Mouse (Mus musculus) intestine, embryonic 15.5 days (tissue): ENCODE data around the gene Thap2. TPM values are rescaled to one million over a fixed set of nuclear protein-coding genes. Genes with fewer than 3 reads are reported as not detected.
A peak's percentile ranks its signal among the peaks of the same experiment; 100 is the strongest.

Experiments used
- ATAC-seq: fragments of 200-750 bp; cut with Nextera tagmentation; 2 replicates; pipeline ENCODE4 v1.8.0; 2017; ENCODE audit warnings: moderate TSS enrichment, moderate library complexity
- H3K27ac ChIP-seq: fragments of 300-500 bp; sonication (generic); 2 replicates; pipeline ENCODE4 v1.5.1; 2015; ENCODE audit warnings: mild to moderate bottlenecking, inconsistent platforms
- H3K27me3 ChIP-seq: fragments of 300-500 bp; sonication (generic); replicated peaks from 2 replicates; pipeline ENCODE4 v1.6.1; 2015; ENCODE audit warnings: inconsistent platforms
- H3K36me3 ChIP-seq: fragments of 300-500 bp; sonication (generic); 2 replicates; pipeline ENCODE4 v1.6.1; 2015; ENCODE audit warnings: inconsistent platforms
- H3K4me1 ChIP-seq: fragments of 300-500 bp; sonication (generic); replicated peaks from 2 replicates; pipeline ENCODE4 v1.6.1; 2015; ENCODE audit warnings: inconsistent platforms
- H3K4me2 ChIP-seq: fragments of 300-500 bp; sonication (generic); replicated peaks from 2 replicates; pipeline ENCODE4 v1.6.1; 2015; ENCODE audit warnings: mild to moderate bottlenecking, inconsistent platforms
- H3K4me3 ChIP-seq: fragments of 300-500 bp; sonication (generic); replicated peaks from 2 replicates; pipeline ENCODE4 v1.5.1; 2015; ENCODE audit warnings: inconsistent platforms
- H3K9ac ChIP-seq: fragments of 300-500 bp; sonication (generic); 2 replicates; pipeline ENCODE4 v1.6.1; 2015; ENCODE audit warnings: inconsistent platforms
- H3K9me3 ChIP-seq: fragments of 300-500 bp; sonication (generic); 2 replicates; pipeline ENCODE4 v1.6.1; 2016; ENCODE audit warnings: inconsistent platforms
- WGBS: fragments of 180-500 bp; shearing (Covaris S2); methylation state at CpG from one replicate; pipeline ENCODE4 v1.1.7; 2015; 5-methylcytosine and 5-hydroxymethylcytosine counted together
- polyA plus RNA-seq: library from polyadenylated mRNA; unstranded; fragments of >200 nt; fragmentation: Nextera tagmentation; extraction: Ambion mirVana; gene quantifications from 2 replicates; pipeline ENCODE4 v1.2.1, GENCODE M21; 2015

Thap2 gene
- polyA plus RNA-seq, 1 experiment from 2014 or later, result 22.2 TPM

GRCm38 (mm10) chr10:115323295-115323694 lies 60.9 kb downstream of the Thap2 start:
- WGBS, result 11% methylated on average over 6 of the region's 6 CpGs
- no peak overlapping the region for H3K4me3 ChIP-seq

GRCm38 (mm10) chr10:115321317-115322035 lies 62.8 kb downstream of the Thap2 start:
- WGBS, result 84% methylated on average over 5 of the region's 5 CpGs
- Histone ChIP-seq H3K9ac (no peak overlapping the region), H3K9me3 (no peaks in the 10 kb centered on the region), H3K27me3 (no peaks in the 10 kb centered on the region), H3K4me1 (no peaks in the 10 kb centered on the region), H3K4me3 (no peak overlapping the region), H3K36me3 (no peaks in the 10 kb centered on the region), H3K27ac (no peak overlapping the region), H3K4me2 (no peak overlapping the region)
- no peak for ATAC-seq

More at GRCm38 (mm10) chr10:115323295-115323694, 60.9 kb downstream of the Thap2 start:
- H3K4me2 ChIP-seq, result no peak overlapping the region
- H3K27me3 ChIP-seq, result no peaks in the 10 kb centered on the region
- no peak overlapping the region for H3K27ac ChIP-seq
- peak; percentile 49; the same call in 1 of the 2 replicates for ATAC-seq
- H3K4me1 ChIP-seq, result no peaks in the 10 kb centered on the region
- H3K36me3 ChIP-seq, result no peaks in the 10 kb centered on the region
- no peaks in the 10 kb centered on the region for H3K9me3 ChIP-seq
- H3K9ac ChIP-seq, result no peak overlapping the region

Other genes with a start within 250 kb of the Thap2 start
- not detected in 2 replicates for gene Tph2, start 199.4 kb downstream of the Thap2 start, polyA plus RNA-seq
- 57.7 and 66.6 TPM in 2 replicates for gene Tbc1d15, start 133.0 kb downstream of the Thap2 start, polyA plus RNA-seq
- 5.5 and 8.1 TPM in 2 replicates for gene Rab21, start 68.8 kb downstream of the Thap2 start, polyA plus RNA-seq
- gene Tmem19, start 21.9 kb downstream of the Thap2 start, polyA plus RNA-seq, result 27.1 and 29.4 TPM in 2 replicates
- gene Zfc3h1, start 516 bp upstream of the Thap2 start, polyA plus RNA-seq, result 17.0 and 17.1 TPM in 2 replicates
- not detected in 2 replicates for gene A930009A15Rik, start 185.5 kb upstream of the Thap2 start, polyA plus RNA-seq
- 5.3 TPM in 2 replicates for gene Lgr5, start 203.3 kb upstream of the Thap2 start, polyA plus RNA-seq